Mouse (Mus musculus) kidney, adult 2 months (tissue): ENCODE results near the gene Olfr1110. TPM values are rescaled to one million over a fixed set of nuclear protein-coding genes. Genes with fewer than 3 reads are reported as not detected.
"Not testable (repeated sequence)": the region's sequence is repeated elsewhere in the genome, so short reads cannot be mapped to it uniquely, and the experiment has no call there.

Source experiments
- DNase-seq: peaks from one replicate; pipeline ENCODE4 v3.0.0; 2021
- H3K27ac ChIP-seq: fragments of 200-500 bp; 2 replicates; pipeline ENCODE4 v1.5.1; 2012; ENCODE audit warnings: low read depth, low read length, control low read depth, inconsistent platforms; ENCODE audit not compliant: insufficient read depth
- H3K27me3 ChIP-seq: fragments of 200-500 bp; replicated peaks from 2 replicates; pipeline ENCODE4 v1.6.1; 2012; ENCODE audit warnings: mild to moderate bottlenecking, moderate library complexity, low read length, inconsistent platforms; ENCODE audit not compliant: control insufficient read depth, insufficient read depth
- H3K36me3 ChIP-seq: fragments of 200-500 bp; 2 replicates; pipeline ENCODE4 v1.6.1; 2012; ENCODE audit warnings: mild to moderate bottlenecking, moderate library complexity, low read length, inconsistent platforms; ENCODE audit not compliant: control insufficient read depth, insufficient read depth
- H3K4me1 ChIP-seq: fragments of 200-500 bp; 2 replicates; pipeline ENCODE4 v1.6.1; 2011; ENCODE audit warnings: low read length; ENCODE audit not compliant: control insufficient read depth, insufficient read depth
- H3K4me3 ChIP-seq: fragments of 200-500 bp; 2 replicates; pipeline ENCODE4 v1.5.1; 2011; ENCODE audit warnings: mild to moderate bottlenecking, low read depth, low read length, control low read depth; ENCODE audit not compliant: insufficient read depth
- CTCF ChIP-seq: fragments of 200-500 bp; conservative IDR thresholded peaks from 2 replicates; pipeline ENCODE4 v1.5.1; 2011; ENCODE audit warnings: low read depth, mild to moderate bottlenecking, control low read depth, low read length, moderate library complexity, mixed read lengths; ENCODE audit not compliant: insufficient read depth, insufficient read length
- POLR2A ChIP-seq: fragments of 200-500 bp; IDR thresholded peaks from one replicate; pipeline ENCODE4 v1.6.1; 2011; ENCODE audit warnings: low read depth, low read length, control low read depth
- WGBS: fragments of 180-500 bp; shearing (Covaris S2); methylation state at CpG from one replicate; pipeline ENCODE4 v1.1.7; 2018; 5-methylcytosine and 5-hydroxymethylcytosine counted together
- polyA plus RNA-seq: library from polyadenylated mRNA; depleted of rRNA; stranded (reverse); fragments of >200 nt; gene quantifications from 2 replicates; pipeline ENCODE4 v1.2.3, GENCODE M21; 2012; rRNA removed

Gene Olfr1110
- polyA plus RNA-seq = not detected in 2 replicates

- no peak within 1 kb of the TSS for H3K4me3 ChIP-seq
- no peaks in the 10 kb centered on the region for H3K27me3 ChIP-seq
- no peaks in the 10 kb centered on the region for H3K36me3 ChIP-seq
- no peak for DNase-seq
- WGBS = 72% methylated on average over 1 of the region's 1 CpGs
- H3K27ac ChIP-seq = no peak within 1 kb of the TSS
- TF ChIP-seq POLR2A (no peak), CTCF (no peak)
- no peaks in the 10 kb centered on the region for H3K4me1 ChIP-seq
Measured at GRCm38 (mm10) chr2:87140200-87140599, at the start of gene Olfr1110. Gene Olfr1110 (minus strand): TSS chr2:87140300.

- Histone ChIP-seq H3K36me3 (no peaks in the 10 kb centered on the region), H3K27ac (no peak within 1 kb of the TSS), H3K4me1 (no peaks in the 10 kb centered on the region), H3K27me3 (no peaks in the 10 kb centered on the region), H3K4me3 (no peak within 1 kb of the TSS)
- WGBS = 78% methylated on average over 1 of the region's 1 CpGs
- TF ChIP-seq CTCF = no peak
- no peak for TF ChIP-seq POLR2A
- no peak for DNase-seq
Measured at GRCm38 (mm10) chr2:87187498-87187897, 47.4 kb upstream of the Olfr1110 start, which contains the start of gene Olfr1112. Gene Olfr1112 (plus strand): TSS chr2:87187798.

DNA sequence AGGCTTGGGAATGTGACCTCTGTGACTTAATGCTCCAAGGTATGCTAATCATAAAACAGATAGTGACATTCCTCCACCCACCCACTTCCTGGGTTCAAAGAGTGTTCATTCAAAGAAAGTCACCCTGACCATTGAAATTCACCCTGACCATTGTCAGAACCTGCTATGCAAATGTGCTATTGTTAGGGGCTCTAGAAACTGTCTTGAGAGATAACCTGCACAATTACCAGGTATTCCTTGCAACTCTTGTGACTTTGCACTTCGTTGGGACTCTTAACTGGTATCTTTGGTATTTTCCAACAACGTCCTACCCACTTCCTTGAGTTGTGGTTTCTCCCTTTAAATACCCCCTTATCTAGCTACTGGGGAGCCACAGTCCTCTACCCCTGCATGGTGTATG is 27.6 kb upstream of the Olfr1110 start:
- not testable (repeated sequence) for H3K36me3 ChIP-seq, H3K4me1 ChIP-seq, H3K27me3 ChIP-seq, H3K4me3 ChIP-seq, DNase-seq, H3K27ac ChIP-seq
- 82% methylated on average over 2 of the region's 2 CpGs for WGBS

DNA sequence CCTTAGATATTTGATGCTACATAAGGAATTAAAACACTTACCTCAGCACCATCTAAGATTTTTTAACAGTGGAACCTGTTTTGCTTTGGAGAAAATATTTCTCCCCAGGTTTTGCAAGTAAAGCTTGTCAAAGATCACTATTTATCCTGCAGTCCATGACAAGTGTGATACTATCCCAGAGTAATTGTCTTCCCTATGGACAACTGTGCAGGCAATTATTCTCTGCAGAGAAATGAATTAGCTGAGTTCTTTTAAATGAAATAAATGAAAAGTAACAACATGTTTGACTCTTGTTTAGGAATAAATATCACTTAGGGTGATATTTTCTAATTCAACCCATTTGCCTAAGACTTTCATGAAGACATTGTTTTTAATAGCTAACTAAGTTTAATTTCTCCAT is 12.4 kb upstream of the Olfr1110 start, which contains the start of gene Olfr1111:
Gene Olfr1111 (minus strand): TSS at position 101 of the 400 bp plus-strand sequence.
- H3K36me3 ChIP-seq = no peaks in the 10 kb centered on the region
- no peaks in the 10 kb centered on the region for H3K4me1 ChIP-seq
- no peak for TF ChIP-seq CTCF
- TF ChIP-seq POLR2A = no peak
- no peaks in the 10 kb centered on the region for H3K27me3 ChIP-seq
- DNase-seq = no peak
- H3K4me3 ChIP-seq = no peak within 1 kb of the TSS
- H3K27ac ChIP-seq = no peak within 1 kb of the TSS

GRCm38 (mm10) chr2:87114467-87114866 is 25.6 kb downstream of the Olfr1110 start, which contains the start of gene Olfr259:
Gene Olfr259 (minus strand): TSS chr2:87114567.
- DNase-seq = no peak
- Histone ChIP-seq H3K4me1 (no peaks in the 10 kb centered on the region), H3K27me3 (no peaks in the 10 kb centered on the region), H3K36me3 (no peaks in the 10 kb centered on the region), H3K4me3 (no peak within 1 kb of the TSS), H3K27ac (no peak within 1 kb of the TSS)
- TF ChIP-seq CTCF (no peak), POLR2A (no peak)

DNA sequence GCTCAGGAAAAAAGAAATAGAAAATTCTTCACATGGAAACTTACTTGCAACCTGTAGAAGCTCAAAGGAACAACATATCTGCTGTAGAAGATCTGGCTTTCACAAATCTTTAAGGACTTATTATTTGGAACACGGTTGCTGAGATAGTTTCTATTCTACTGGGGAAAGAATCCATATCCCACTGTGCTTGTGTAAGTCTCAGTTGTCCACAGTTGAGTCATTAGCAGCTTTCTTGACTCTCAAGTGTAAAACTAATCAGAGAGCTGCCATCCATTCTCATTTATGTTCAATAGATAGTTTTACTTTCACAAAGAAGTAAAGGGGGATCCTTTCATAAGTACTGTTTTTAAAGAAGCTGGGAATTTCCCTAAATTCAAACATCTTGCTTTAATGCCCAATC is 44.2 kb downstream of the Olfr1110 start, which contains the start of gene Olfr1109:
Gene Olfr1109 (minus strand): TSS at position 101 of the 400 bp plus-strand sequence.
- DNase-seq = no peak
- no peak within 1 kb of the TSS for H3K4me3 ChIP-seq
- 70% methylated on average over 1 of the region's 1 CpGs for WGBS
- TF ChIP-seq CTCF = no peak
- TF ChIP-seq POLR2A = no peak
- no peak within 1 kb of the TSS for H3K27ac ChIP-seq
- H3K4me1 ChIP-seq = no peaks in the 10 kb centered on the region
- no peaks in the 10 kb centered on the region for H3K36me3 ChIP-seq
- no peaks in the 10 kb centered on the region for H3K27me3 ChIP-seq

Other genes starting within 250 kb of the Olfr1110 start
- gene Olfr1097, start 248.1 kb downstream of the Olfr1110 start, polyA plus RNA-seq = not detected in 2 replicates
- gene Olfr1098, start 215.8 kb downstream of the Olfr1110 start, polyA plus RNA-seq = not detected in 2 replicates
- not detected in 2 replicates for gene Olfr1099, start 179.6 kb downstream of the Olfr1110 start, polyA plus RNA-seq
- not detected in 2 replicates for gene Olfr1100, start 160.3 kb downstream of the Olfr1110 start, polyA plus RNA-seq
- gene Olfr1101, start 149.1 kb downstream of the Olfr1110 start, polyA plus RNA-seq = not detected in 2 replicates
- gene Olfr1102, start 141.9 kb downstream of the Olfr1110 start, polyA plus RNA-seq = not detected in 2 replicates
- gene Olfr1104, start 113.2 kb downstream of the Olfr1110 start, polyA plus RNA-seq = not detected in 2 replicates
- gene Olfr1105, start 103.8 kb downstream of the Olfr1110 start, polyA plus RNA-seq = not detected in 2 replicates
- not detected in 2 replicates for gene Olfr1106, start 88.0 kb downstream of the Olfr1110 start, polyA plus RNA-seq
- not detected in 2 replicates for gene Olfr1107, start 64.5 kb downstream of the Olfr1110 start, polyA plus RNA-seq
- gene Olfr1109, start 44.3 kb downstream of the Olfr1110 start, polyA plus RNA-seq = not detected in 2 replicates
- not detected in 2 replicates for gene Olfr259, start 25.7 kb downstream of the Olfr1110 start, polyA plus RNA-seq
- not detected in 2 replicates for gene Olfr1111, start 12.3 kb upstream of the Olfr1110 start, polyA plus RNA-seq
- not detected in 2 replicates for gene Olfr1112, start 47.5 kb upstream of the Olfr1110 start, polyA plus RNA-seq
- gene Olfr1113, start 68.7 kb upstream of the Olfr1110 start, polyA plus RNA-seq = not detected in 2 replicates
- gene Olfr1115, start 107.7 kb upstream of the Olfr1110 start, polyA plus RNA-seq = not detected in 2 replicates
- gene Olfr1116, start 127.2 kb upstream of the Olfr1110 start, polyA plus RNA-seq = not detected in 2 replicates
- not detected in 2 replicates for gene Olfr1118, start 167.3 kb upstream of the Olfr1110 start, polyA plus RNA-seq
- not detected in 2 replicates for gene Olfr1120, start 214.5 kb upstream of the Olfr1110 start, polyA plus RNA-seq
- not detected in 2 replicates for gene Olfr1121, start 229.6 kb upstream of the Olfr1110 start, polyA plus RNA-seq
- not detected in 2 replicates for gene Olfr1122, start 245.5 kb upstream of the Olfr1110 start, polyA plus RNA-seq